Mouse (Mus musculus) midbrain, embryonic 16.5 days (tissue): ENCODE measurements around the gene Larp6. TPM values are rescaled to one million over a fixed set of nuclear protein-coding genes. Genes with fewer than 3 reads are reported as not detected.

Source experiments
- ATAC-seq: fragments of 200-750 bp; cut with Nextera tagmentation; 2 replicates; pipeline ENCODE4 v1.8.0; 2017; ENCODE audit warnings: moderate TSS enrichment
- H3K27ac ChIP-seq: fragments of 300-500 bp; sonication (generic); 2 replicates; pipeline ENCODE4 v1.5.1; 2014; ENCODE audit warnings: mild to moderate bottlenecking, low read length, mixed read lengths
- H3K27me3 ChIP-seq: fragments of 300-500 bp; sonication (generic); 2 replicates; pipeline ENCODE4 v1.6.1; 2014; ENCODE audit warnings: low read depth, low read length, mixed read lengths; ENCODE audit not compliant: control insufficient read depth, insufficient read depth
- H3K36me3 ChIP-seq: fragments of 300-500 bp; sonication (generic); 2 replicates; pipeline ENCODE4 v1.6.1; 2014; ENCODE audit warnings: mild to moderate bottlenecking, low read length, moderate library complexity, mixed read lengths; ENCODE audit not compliant: control insufficient read depth, insufficient read depth
- H3K4me1 ChIP-seq: fragments of 300-500 bp; sonication (generic); 2 replicates; pipeline ENCODE4 v1.6.1; 2014; ENCODE audit warnings: mild to moderate bottlenecking, low read length, mixed read lengths; ENCODE audit not compliant: control insufficient read depth, insufficient read depth
- H3K4me2 ChIP-seq: fragments of 300-500 bp; sonication (generic); 2 replicates; pipeline ENCODE4 v1.6.1; 2014; ENCODE audit warnings: mild to moderate bottlenecking, low read length, mixed read lengths
- H3K4me3 ChIP-seq: fragments of 300-500 bp; sonication (generic); 2 replicates; pipeline ENCODE4 v1.5.1; 2014; ENCODE audit warnings: low read depth, mild to moderate bottlenecking, low read length, moderate library complexity, mixed read lengths
- H3K9ac ChIP-seq: fragments of 300-500 bp; sonication (generic); 2 replicates; pipeline ENCODE4 v1.6.1; 2014; ENCODE audit warnings: low read depth, low read length, mixed read lengths
- H3K9me3 ChIP-seq: fragments of 300-500 bp; sonication (generic); replicated peaks from 2 replicates; pipeline ENCODE4 v1.6.1; 2014; ENCODE audit warnings: mild to moderate bottlenecking, low read length, mixed read lengths; ENCODE audit not compliant: control insufficient read depth, poor library complexity, severe bottlenecking
- WGBS: fragments of 180-500 bp; shearing (Covaris S2); extraction: QIAGEN DNeasy Blood & Tissue Kit; methylation state at CpG from one replicate; pipeline ENCODE4 v1.1.7; 2014; 5-methylcytosine and 5-hydroxymethylcytosine counted together
- polyA plus RNA-seq: library from polyadenylated mRNA; unstranded; fragments of >200 nt; fragmentation: Nextera tagmentation; extraction: Ambion mirVana; gene quantifications from 2 replicates; pipeline ENCODE4 v1.2.1, GENCODE M21; 2015

Larp6 gene
- polyA plus RNA-seq, 1 experiment from 2014 or later, result 22.9 TPM

GRCm38 (mm10) chr9:60759436-60760007 is 46.7 kb downstream of the Larp6 start:
- no peaks in the 10 kb centered on the region for H3K9me3 ChIP-seq
- no peaks in the 10 kb centered on the region for H3K27me3 ChIP-seq
- no peak overlapping the region for H3K4me2 ChIP-seq
- no peak overlapping the region for H3K9ac ChIP-seq
- H3K36me3 ChIP-seq, result no peaks in the 10 kb centered on the region
- no peak for ATAC-seq
- WGBS, result 79% methylated on average over 10 of the region's 10 CpGs
- no peak overlapping the region for H3K4me3 ChIP-seq
- H3K4me1 ChIP-seq, result no peaks in the 10 kb centered on the region
- H3K27ac ChIP-seq, result no peak overlapping the region

GRCm38 (mm10) chr9:60765181-60765580 is 52.4 kb downstream of the Larp6 start:
- no peaks in the 10 kb centered on the region for H3K36me3 ChIP-seq
- no peak overlapping the region for H3K4me2 ChIP-seq
- no peak for ATAC-seq

GRCm38 (mm10) chr9:60768393-60768792 is 55.6 kb downstream of the Larp6 start:
- no peak for ATAC-seq
- Histone ChIP-seq H3K36me3 (no peaks in the 10 kb centered on the region), H3K4me3 (no peak overlapping the region), H3K9me3 (no peaks in the 10 kb centered on the region), H3K9ac (no peak overlapping the region), H3K4me2 (0 out of 2 replicates have a peak overlapping the region, but pooled peaks have one; percentile 0), H3K4me1 (no peaks in the 10 kb centered on the region), H3K27ac (no peak overlapping the region), H3K27me3 (no peaks in the 10 kb centered on the region)
- WGBS, result 64% methylated on average over 9 of the region's 9 CpGs

More at GRCm38 (mm10) chr9:60765181-60765580, 52.4 kb downstream of the Larp6 start:
- H3K9ac ChIP-seq, result no peak overlapping the region
- H3K9me3 ChIP-seq, result no peaks in the 10 kb centered on the region
- 41% methylated on average over 2 of the region's 2 CpGs for WGBS
- H3K27ac ChIP-seq, result no peak overlapping the region
- H3K27me3 ChIP-seq, result no peaks in the 10 kb centered on the region
- H3K4me3 ChIP-seq, result no peak overlapping the region
- no peaks in the 10 kb centered on the region for H3K4me1 ChIP-seq

- WGBS, result 78% methylated on average over 6 of the region's 6 CpGs
- Histone ChIP-seq H3K27ac (no peak overlapping the region), H3K4me3 (no peak overlapping the region), H3K9ac (no peak overlapping the region), H3K27me3 (no peaks in the 10 kb centered on the region), H3K4me1 (no peaks in the 10 kb centered on the region), H3K36me3 (no peaks in the 10 kb centered on the region), H3K4me2 (no peak overlapping the region), H3K9me3 (no peaks in the 10 kb centered on the region)
- ATAC-seq, result no peak
Observed at GRCm38 (mm10) chr9:60769711-60770111, 56.9 kb downstream of the Larp6 start.

- H3K4me2 ChIP-seq, result no peak overlapping the region
- H3K4me1 ChIP-seq, result no peaks in the 10 kb centered on the region
- no peak overlapping the region for H3K4me3 ChIP-seq
- no peaks in the 10 kb centered on the region for H3K27me3 ChIP-seq
- no peak overlapping the region for H3K9ac ChIP-seq
- 89% methylated on average over 2 of the region's 2 CpGs for WGBS
- H3K9me3 ChIP-seq, result no peaks in the 10 kb centered on the region
- H3K36me3 ChIP-seq, result no peaks in the 10 kb centered on the region
- ATAC-seq, result no peak
- H3K27ac ChIP-seq, result no peak overlapping the region
Observed at GRCm38 (mm10) chr9:60773713-60774112, 60.9 kb downstream of the Larp6 start.

DNA sequence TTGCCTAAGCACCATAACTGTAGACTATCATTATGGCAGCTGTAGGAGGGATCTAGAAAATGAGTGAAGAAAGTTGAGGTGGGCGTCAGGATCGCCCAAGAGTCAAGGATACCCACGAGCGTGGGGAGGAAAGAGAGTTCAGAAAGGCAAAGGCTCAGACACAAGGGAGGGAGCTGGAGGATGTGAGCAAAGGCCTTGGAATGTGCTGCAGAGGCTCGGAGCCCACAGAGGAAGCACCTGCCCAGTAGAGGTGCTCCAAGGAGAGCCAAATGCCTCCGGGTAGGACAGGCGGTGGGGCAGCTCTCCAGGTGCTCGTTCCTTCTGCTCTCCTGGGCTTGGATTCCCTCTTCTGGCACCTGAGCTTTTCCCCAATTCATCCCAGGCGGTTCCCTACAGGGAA is 64.1 kb downstream of the Larp6 start:
- Histone ChIP-seq H3K9me3 (no peaks in the 10 kb centered on the region), H3K4me2 (no peak overlapping the region), H3K27ac (no peak overlapping the region), H3K36me3 (no peaks in the 10 kb centered on the region), H3K4me1 (peaks cover 4% of the 10 kb centered on the region; the same call in 1 of the 2 replicates), H3K4me3 (no peak overlapping the region), H3K9ac (no peak overlapping the region), H3K27me3 (no peaks in the 10 kb centered on the region)
- ATAC-seq, result no peak
- WGBS, result 90% methylated on average over 9 of the region's 9 CpGs

- no peak for ATAC-seq
- Histone ChIP-seq H3K27me3 (no peaks in the 10 kb centered on the region), H3K27ac (0 out of 2 replicates have a peak overlapping the region, but pooled peaks have one; percentile 7), H3K9ac (no peak overlapping the region), H3K4me2 (no peak overlapping the region), H3K9me3 (no peaks in the 10 kb centered on the region), H3K36me3 (no peaks in the 10 kb centered on the region), H3K4me3 (no peak overlapping the region), H3K4me1 (peaks cover 7% of the 10 kb centered on the region; the same call in 1 of the 2 replicates)
- WGBS, result 55% methylated on average over 9 of the region's 9 CpGs
Observed at GRCm38 (mm10) chr9:60782057-60782789, 69.4 kb downstream of the Larp6 start.

DNA sequence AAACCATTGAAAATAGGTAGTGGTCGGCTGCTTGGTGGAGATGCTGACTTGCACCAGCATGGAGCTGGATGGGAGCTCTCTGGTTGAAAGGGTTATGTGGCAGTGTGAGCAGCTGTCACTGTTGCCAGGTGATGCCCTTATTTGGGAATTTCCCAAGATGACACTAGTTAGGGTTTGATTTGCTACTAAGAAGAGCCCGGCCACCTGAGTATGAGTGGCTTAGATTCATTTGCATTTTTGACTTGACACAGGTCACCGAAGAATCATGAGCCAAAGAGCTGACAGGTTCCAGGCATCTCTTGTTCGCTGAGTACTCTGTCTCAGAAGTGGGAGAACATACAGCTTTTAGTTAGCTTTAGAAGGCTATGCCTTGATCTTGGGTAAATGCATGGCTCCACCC is 72.3 kb downstream of the Larp6 start:
- H3K4me3 ChIP-seq, result no peak overlapping the region
- H3K4me2 ChIP-seq, result no peak overlapping the region
- ATAC-seq, result no peak
- H3K27ac ChIP-seq, result no peak overlapping the region
- WGBS, result 69% methylated on average over 4 of the region's 4 CpGs
- H3K9ac ChIP-seq, result no peak overlapping the region
- H3K27me3 ChIP-seq, result no peaks in the 10 kb centered on the region
- no peaks in the 10 kb centered on the region for H3K9me3 ChIP-seq
- H3K36me3 ChIP-seq, result no peaks in the 10 kb centered on the region
- H3K4me1 ChIP-seq, result peaks cover 7% of the 10 kb centered on the region; the same call in 1 of the 2 replicates

GRCm38 (mm10) chr9:60787517-60788110 is 74.8 kb downstream of the Larp6 start:
- H3K9me3 ChIP-seq, result no peaks in the 10 kb centered on the region
- no peaks in the 10 kb centered on the region for H3K4me1 ChIP-seq
- H3K27ac ChIP-seq, result no peak overlapping the region
- no peak for ATAC-seq
- no peak overlapping the region for H3K4me2 ChIP-seq
- no peaks in the 10 kb centered on the region for H3K27me3 ChIP-seq
- WGBS, result 34% methylated on average over 2 of the region's 2 CpGs
- no peak overlapping the region for H3K9ac ChIP-seq
- no peaks in the 10 kb centered on the region for H3K36me3 ChIP-seq
- no peak overlapping the region for H3K4me3 ChIP-seq
